Mouse (Mus musculus) embryonic fibroblast, embryonic 13.5 days (primary cell): ENCODE measurements around the gene Cacna1d.

Experiments used
- CTCF ChIP-seq: IDR thresholded peaks from 2 replicates; pipeline ENCODE4 v1.5.1; 2011; ENCODE audit warnings: mild to moderate bottlenecking, control low read depth, low read length, moderate library complexity, borderline replicate concordance; ENCODE audit not compliant: insufficient read depth
- POLR2A ChIP-seq: IDR thresholded peaks from 2 replicates; pipeline ENCODE4 v1.6.1; 2011; ENCODE audit warnings: low read depth, mild to moderate bottlenecking, control low read depth, low read length, moderate library complexity

GRCm38 (mm10) chr14:30330416-30331181, 160.7 kb downstream of the Cacna1d start:
- TF ChIP-seq CTCF = no peak
- no peak for TF ChIP-seq POLR2A
